Mouse (Mus musculus) midbrain, embryonic 16.5 days (tissue): ENCODE data around the gene Dbndd2. TPM values are rescaled to one million over a fixed set of nuclear protein-coding genes. Genes with fewer than 3 reads are reported as not detected.

ENCODE experiments used
- ATAC-seq: fragments of 200-750 bp; cut with Nextera tagmentation; 2 replicates; pipeline ENCODE4 v1.8.0; 2017; ENCODE audit warnings: moderate TSS enrichment
- H3K27ac ChIP-seq: fragments of 300-500 bp; sonication (generic); 2 replicates; pipeline ENCODE4 v1.5.1; 2014; ENCODE audit warnings: mild to moderate bottlenecking, low read length, mixed read lengths
- H3K27me3 ChIP-seq: fragments of 300-500 bp; sonication (generic); 2 replicates; pipeline ENCODE4 v1.6.1; 2014; ENCODE audit warnings: low read depth, low read length, mixed read lengths; ENCODE audit not compliant: control insufficient read depth, insufficient read depth
- H3K36me3 ChIP-seq: fragments of 300-500 bp; sonication (generic); 2 replicates; pipeline ENCODE4 v1.6.1; 2014; ENCODE audit warnings: mild to moderate bottlenecking, low read length, moderate library complexity, mixed read lengths; ENCODE audit not compliant: control insufficient read depth, insufficient read depth
- H3K4me1 ChIP-seq: fragments of 300-500 bp; sonication (generic); 2 replicates; pipeline ENCODE4 v1.6.1; 2014; ENCODE audit warnings: mild to moderate bottlenecking, low read length, mixed read lengths; ENCODE audit not compliant: control insufficient read depth, insufficient read depth
- H3K4me2 ChIP-seq: fragments of 300-500 bp; sonication (generic); 2 replicates; pipeline ENCODE4 v1.6.1; 2014; ENCODE audit warnings: mild to moderate bottlenecking, low read length, mixed read lengths
- H3K4me3 ChIP-seq: fragments of 300-500 bp; sonication (generic); 2 replicates; pipeline ENCODE4 v1.5.1; 2014; ENCODE audit warnings: low read depth, mild to moderate bottlenecking, low read length, moderate library complexity, mixed read lengths
- H3K9ac ChIP-seq: fragments of 300-500 bp; sonication (generic); 2 replicates; pipeline ENCODE4 v1.6.1; 2014; ENCODE audit warnings: low read depth, low read length, mixed read lengths
- H3K9me3 ChIP-seq: fragments of 300-500 bp; sonication (generic); replicated peaks from 2 replicates; pipeline ENCODE4 v1.6.1; 2014; ENCODE audit warnings: mild to moderate bottlenecking, low read length, mixed read lengths; ENCODE audit not compliant: control insufficient read depth, poor library complexity, severe bottlenecking
- WGBS: fragments of 180-500 bp; shearing (Covaris S2); extraction: QIAGEN DNeasy Blood & Tissue Kit; methylation state at CpG from one replicate; pipeline ENCODE4 v1.1.7; 2014; 5-methylcytosine and 5-hydroxymethylcytosine counted together
- polyA plus RNA-seq: library from polyadenylated mRNA; unstranded; fragments of >200 nt; fragmentation: Nextera tagmentation; extraction: Ambion mirVana; gene quantifications from 2 replicates; pipeline ENCODE4 v1.2.1, GENCODE M21; 2015

The Dbndd2 gene
- polyA plus RNA-seq, 1 experiment from 2014 or later, result 17.8 TPM

DNA sequence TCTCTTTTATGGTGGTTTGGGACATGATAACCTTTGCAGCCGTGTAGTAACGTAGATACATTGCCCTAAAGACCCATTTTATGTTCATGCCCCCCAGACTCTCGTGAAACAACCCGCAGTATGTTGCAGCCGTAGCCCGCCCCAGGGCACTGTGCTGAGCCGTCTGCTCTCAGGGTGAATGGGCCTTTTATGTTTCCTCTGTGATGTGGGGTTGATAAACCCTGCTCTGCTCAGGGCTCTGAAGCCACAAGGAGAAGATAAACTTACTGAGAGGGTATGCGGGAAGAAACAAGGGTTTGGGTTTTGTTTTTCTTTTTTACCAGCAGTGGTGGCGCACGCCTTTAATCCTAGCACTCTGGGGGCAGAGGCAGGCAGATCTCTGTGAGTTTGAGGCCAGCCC is 48.4 kb downstream of the Dbndd2 start:
- Histone ChIP-seq H3K9me3 (no peaks in the 10 kb centered on the region), H3K4me3 (no peak overlapping the region), H3K4me2 (no peak overlapping the region), H3K9ac (no peak overlapping the region), H3K27ac (no peak overlapping the region), H3K27me3 (no peaks in the 10 kb centered on the region), H3K36me3 (no peaks in the 10 kb centered on the region), H3K4me1 (no peaks in the 10 kb centered on the region)
- no peak for ATAC-seq
- WGBS, result 81% methylated on average over 10 of the region's 10 CpGs

DNA sequence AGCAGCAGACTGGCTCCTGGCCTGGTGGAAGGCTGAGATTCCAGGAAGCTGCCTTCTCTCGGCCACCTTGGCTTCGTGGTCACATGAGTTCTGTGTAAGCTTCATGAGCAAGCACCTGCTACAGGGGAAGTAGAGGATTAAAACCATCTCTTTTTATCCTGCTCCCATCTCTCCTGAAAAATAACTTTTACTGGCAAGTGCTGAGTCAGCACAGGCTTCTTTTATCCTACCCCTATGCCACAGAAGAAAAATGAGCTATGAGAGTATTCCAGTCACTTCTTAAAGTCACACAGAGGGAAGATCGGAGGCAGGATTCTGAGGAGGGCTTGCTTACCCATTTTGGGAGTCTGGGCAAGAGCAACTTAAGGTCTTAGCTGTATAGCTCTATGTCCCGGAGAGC is 51.1 kb downstream of the Dbndd2 start:
- H3K4me1 ChIP-seq, result no peaks in the 10 kb centered on the region
- no peak overlapping the region for H3K9ac ChIP-seq
- no peak overlapping the region for H3K27ac ChIP-seq
- ATAC-seq, result no peak
- no peak overlapping the region for H3K4me2 ChIP-seq
- no peaks in the 10 kb centered on the region for H3K36me3 ChIP-seq
- no peak overlapping the region for H3K4me3 ChIP-seq
- no peaks in the 10 kb centered on the region for H3K27me3 ChIP-seq
- 89% methylated on average over 4 of the region's 4 CpGs for WGBS
- no peaks in the 10 kb centered on the region for H3K9me3 ChIP-seq

DNA sequence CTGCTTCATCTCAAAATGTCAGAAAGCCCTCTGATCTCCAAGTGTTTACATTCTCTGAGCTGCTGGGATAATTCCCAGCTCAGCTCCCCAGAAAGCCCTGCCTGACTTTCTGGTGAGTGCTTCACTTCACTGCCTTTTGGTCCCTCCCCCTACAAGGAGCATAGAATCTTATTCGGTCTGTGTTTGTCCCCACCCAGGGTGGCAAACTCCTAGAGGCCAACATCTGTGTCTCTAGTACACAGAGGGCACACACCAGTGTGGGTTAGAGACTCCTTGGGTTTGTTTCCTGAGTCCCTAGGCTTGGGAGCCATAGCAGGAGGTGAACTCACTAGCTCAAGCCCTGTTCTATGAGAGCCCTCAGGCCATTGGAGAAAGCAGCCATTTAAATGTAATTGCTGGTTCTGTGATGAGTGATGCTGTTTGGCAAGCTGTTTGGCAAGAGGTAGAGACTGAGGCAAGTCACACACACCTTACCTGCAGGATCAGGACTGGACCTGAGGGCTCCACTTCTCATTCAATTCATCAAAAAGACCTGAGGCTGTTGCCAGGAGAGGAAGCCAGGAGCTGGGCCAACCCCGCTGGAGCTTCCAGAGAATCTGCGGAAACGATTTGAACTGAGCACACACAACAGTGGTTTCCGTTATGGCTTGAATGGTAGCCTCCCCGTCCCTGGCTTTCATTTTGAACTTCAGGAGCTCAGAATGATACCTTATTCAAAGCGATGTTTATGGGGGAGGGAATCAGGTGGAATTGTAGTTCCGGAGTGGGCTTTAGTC is 54.9 kb downstream of the Dbndd2 start:
- Histone ChIP-seq H3K9ac (no peak overlapping the region), H3K27ac (no peak overlapping the region), H3K4me1 (no peaks in the 10 kb centered on the region), H3K36me3 (no peaks in the 10 kb centered on the region), H3K9me3 (no peaks in the 10 kb centered on the region), H3K27me3 (no peaks in the 10 kb centered on the region), H3K4me3 (no peak overlapping the region), H3K4me2 (no peak overlapping the region)
- no peak for ATAC-seq
- 47% methylated on average over 8 of the region's 8 CpGs for WGBS

DNA sequence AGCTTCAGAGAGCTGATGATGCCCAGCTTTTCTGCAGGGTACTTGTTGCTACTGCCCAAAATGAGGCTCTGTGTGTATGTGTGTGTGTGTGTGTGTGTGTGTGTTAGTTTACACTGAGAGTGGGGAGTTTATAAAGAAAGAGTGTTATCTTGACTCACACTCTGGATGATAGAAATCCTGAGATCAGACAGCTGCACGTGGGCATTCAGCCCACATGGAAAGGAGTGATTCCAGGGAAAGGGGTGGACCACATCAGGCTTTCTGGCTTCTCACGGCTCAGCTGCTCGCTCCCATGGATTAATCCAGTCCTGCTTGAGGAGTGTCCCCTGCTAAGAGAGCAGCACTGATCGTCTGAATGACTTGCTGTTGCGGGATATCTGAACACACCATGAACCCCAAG is 56.2 kb downstream of the Dbndd2 start:
- Histone ChIP-seq H3K4me3 (no peak overlapping the region), H3K36me3 (no peaks in the 10 kb centered on the region), H3K27me3 (no peaks in the 10 kb centered on the region), H3K9me3 (no peaks in the 10 kb centered on the region), H3K4me1 (no peaks in the 10 kb centered on the region), H3K27ac (no peak overlapping the region), H3K9ac (no peak overlapping the region), H3K4me2 (no peak overlapping the region)
- 64% methylated on average over 5 of the region's 5 CpGs for WGBS
- no peak for ATAC-seq

DNA sequence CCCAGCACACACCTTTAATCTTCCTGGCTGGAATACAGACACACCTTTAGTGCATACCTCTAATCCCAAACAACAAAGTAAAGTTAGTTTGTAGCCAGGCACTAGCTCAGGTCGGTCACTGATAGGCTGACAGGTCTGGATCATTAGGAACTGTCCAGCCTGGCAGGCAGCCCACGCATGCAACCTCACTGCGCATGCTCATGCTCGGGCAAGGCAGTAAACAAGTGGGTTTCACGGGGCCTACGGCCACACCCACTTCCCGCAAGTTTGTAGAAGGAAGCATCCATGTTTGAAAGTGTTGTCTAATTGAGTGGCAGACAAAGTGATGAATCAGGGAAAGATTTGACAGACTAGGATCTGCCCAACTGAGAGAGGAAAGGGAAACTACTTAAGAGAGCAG is 56.7 kb downstream of the Dbndd2 start:
- ATAC-seq, result no peak
- no peaks in the 10 kb centered on the region for H3K4me1 ChIP-seq

More for the DNA sequence above, 56.7 kb downstream of the Dbndd2 start:
- no peak overlapping the region for H3K4me3 ChIP-seq
- no peak overlapping the region for H3K27ac ChIP-seq
- no peak overlapping the region for H3K4me2 ChIP-seq
- H3K9me3 ChIP-seq, result no peaks in the 10 kb centered on the region
- H3K36me3 ChIP-seq, result no peaks in the 10 kb centered on the region
- no peaks in the 10 kb centered on the region for H3K27me3 ChIP-seq
- no peak overlapping the region for H3K9ac ChIP-seq
- 87% methylated on average over 7 of the region's 7 CpGs for WGBS

Other genes starting within 250 kb of the Dbndd2 start
- not detected in 2 replicates for gene Svs2, start 247.6 kb upstream of the Dbndd2 start, polyA plus RNA-seq
- not detected in 2 replicates for gene Svs3b, start 229.5 kb upstream of the Dbndd2 start, polyA plus RNA-seq
- gene Svs4, start 207.6 kb upstream of the Dbndd2 start, polyA plus RNA-seq, result not detected in 2 replicates
- not detected in 2 replicates for gene Svs3a, start 196.8 kb upstream of the Dbndd2 start, polyA plus RNA-seq
- gene Svs6, start 169.4 kb upstream of the Dbndd2 start, polyA plus RNA-seq, result not detected in 2 replicates
- not detected in 2 replicates for gene Svs5, start 153.4 kb upstream of the Dbndd2 start, polyA plus RNA-seq
- not detected in 2 replicates for gene Slpi, start 97.0 kb upstream of the Dbndd2 start, polyA plus RNA-seq
- 0.04 TPM in 1 of 2 replicates, not detected in the other for gene Rbpjl, start 83.0 kb upstream of the Dbndd2 start, polyA plus RNA-seq
- gene Matn4, start 80.9 kb upstream of the Dbndd2 start, polyA plus RNA-seq, result 0.93 and 1.1 TPM in 2 replicates
- 6.3 and 8.7 TPM in 2 replicates for gene Sdc4, start 42.2 kb upstream of the Dbndd2 start, polyA plus RNA-seq
- 86.7 and 90.0 TPM in 2 replicates for gene Sys1, start 29.1 kb upstream of the Dbndd2 start, polyA plus RNA-seq
- gene Gm20458, start 25.1 kb upstream of the Dbndd2 start, polyA plus RNA-seq, result 7.5 and 8.2 TPM in 2 replicates
- gene Trp53tg5, start 12.4 kb upstream of the Dbndd2 start, polyA plus RNA-seq, result not detected in 2 replicates
- 87.7 and 97.0 TPM in 2 replicates for gene Pigt, start 11.4 kb downstream of the Dbndd2 start, polyA plus RNA-seq
- gene Wfdc2, start 76.3 kb downstream of the Dbndd2 start, polyA plus RNA-seq, result 2.3 and 2.5 TPM in 2 replicates
- gene Spint3, start 87.4 kb downstream of the Dbndd2 start, polyA plus RNA-seq, result not detected in 2 replicates
- not detected in 2 replicates for gene Wfdc6a, start 99.3 kb downstream of the Dbndd2 start, polyA plus RNA-seq
- gene Eppin, start 107.5 kb downstream of the Dbndd2 start, polyA plus RNA-seq, result not detected in 2 replicates
- not detected in 2 replicates for gene Wfdc6b, start 127.4 kb downstream of the Dbndd2 start, polyA plus RNA-seq
- gene Wfdc8, start 127.5 kb downstream of the Dbndd2 start, polyA plus RNA-seq, result not detected in 2 replicates
- gene Wfdc16, start 152.7 kb downstream of the Dbndd2 start, polyA plus RNA-seq, result not detected in 2 replicates
- not detected in 2 replicates for gene Wfdc10, start 169.9 kb downstream of the Dbndd2 start, polyA plus RNA-seq
- not detected in 2 replicates for gene Wfdc9, start 170.5 kb downstream of the Dbndd2 start, polyA plus RNA-seq
- not detected in 2 replicates for gene Wfdc11, start 188.0 kb downstream of the Dbndd2 start, polyA plus RNA-seq
- gene Wfdc13, start 199.0 kb downstream of the Dbndd2 start, polyA plus RNA-seq, result not detected in 2 replicates
- not detected in 2 replicates for gene Spint4, start 212.4 kb downstream of the Dbndd2 start, polyA plus RNA-seq
- not detected in 2 replicates for gene Spint5, start 229.2 kb downstream of the Dbndd2 start, polyA plus RNA-seq